Mouse (Mus musculus) liver, adult 2 months (tissue): Measurements from ENCODE around the gene Zfc3h1.

ENCODE experiments used
- CTCF ChIP-seq: fragments of 200-500 bp; IDR thresholded peaks from 2 replicates; pipeline ENCODE4 v1.5.1; 2011; ENCODE audit warnings: low read depth, low read length, control low read depth
- POLR2A ChIP-seq: fragments of 200-500 bp; IDR thresholded peaks from 2 replicates; pipeline ENCODE4 v1.6.1; 2011; ENCODE audit warnings: low read length, control low read depth; ENCODE audit not compliant: insufficient read depth; ENCODE audit errors: extremely low read depth

DNA sequence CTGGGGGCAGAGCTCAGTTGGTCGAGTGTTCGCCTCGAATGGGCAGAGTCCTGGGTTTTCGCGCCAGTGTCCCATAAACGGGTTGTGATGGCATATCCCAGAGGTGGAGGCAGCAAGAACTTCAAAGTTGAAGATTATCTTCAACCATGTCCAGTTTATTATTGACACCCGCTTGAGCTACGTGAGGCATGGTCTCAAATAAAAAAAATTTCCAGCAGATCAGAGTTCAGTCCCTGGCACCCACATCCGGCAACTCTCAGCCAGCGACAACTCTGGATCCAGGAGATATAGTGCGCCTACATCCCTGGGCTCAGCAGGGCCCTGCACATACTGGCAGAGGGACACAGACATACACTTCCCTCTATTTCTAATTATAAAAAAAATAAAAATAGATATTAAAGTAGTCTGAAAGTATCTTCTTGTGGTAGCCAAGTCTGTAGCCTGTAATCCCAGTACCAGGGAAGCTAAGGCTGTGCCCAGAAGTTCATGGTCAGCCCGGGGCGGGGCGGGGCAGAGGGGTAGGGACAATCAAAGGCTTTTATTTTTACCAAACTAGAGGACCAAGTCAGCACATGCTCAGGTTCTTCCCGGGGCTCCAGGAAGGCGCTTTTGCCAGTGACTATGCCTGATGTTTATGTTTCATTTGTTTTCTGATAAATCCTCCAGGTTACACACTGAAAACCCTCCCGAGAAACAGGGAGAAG lies 26.4 kb upstream of the Zfc3h1 start:
- TF ChIP-seq POLR2A (no peak), CTCF (no peak)
